Comparison of ENCODE assay signal across 15 mouse cellular contexts in genomic region chr10:61834288-61834687, GRCm38 (mm10). TPM values are rescaled to one million over a fixed set of nuclear protein-coding genes. Genes with fewer than 3 reads are reported as not detected.
"Had no signal": no experiment of that assay in that cellular context is flagged by ENCODE, and none has a peak within 500 bp of the region (broad histone marks: within the 10 kb centered on the region; RNA-seq: fewer than 3 reads in every experiment).

No protein-coding gene starts in this region.

- H3K27me3 ChIP-seq: lung, embryonic 15.5 days; midbrain, embryonic 15.5 days; neural tube, embryonic 12.5 days; stomach, embryonic 15.5 days had no signal

- H3K4me3 ChIP-seq: lung, embryonic 15.5 days; megakaryocyte, embryonic 14.5 days; midbrain, embryonic 13.5 days; midbrain, embryonic 15.5 days; neural tube, embryonic 12.5 days; stomach, embryonic 15.5 days had no signal

- H3K4me1 ChIP-seq: megakaryocyte, embryonic 14.5 days; neural tube, embryonic 12.5 days had no signal

- H3K36me3 ChIP-seq: lung, embryonic 15.5 days; midbrain, embryonic 13.5 days; midbrain, embryonic 15.5 days; neural tube, embryonic 12.5 days; stomach, embryonic 15.5 days had no signal

- H3K9me3 ChIP-seq: lung, embryonic 15.5 days; midbrain, embryonic 13.5 days; midbrain, embryonic 15.5 days; neural tube, embryonic 12.5 days; stomach, embryonic 15.5 days had no signal

- DNase-seq: lung, adult 2 months; lung, postnatal 14 days; lung, postnatal 36 days; right cerebral cortex, postnatal 14 days; thymus, adult 2 months; thymus, postnatal 25 days; thymus, postnatal 4 days had no signal

RNA-seq across cellular contexts. Expression of gene H2afy2, which starts 50.3 kb away (rescaled TPM):
- total RNA-seq: monocyte, adult 5-6 weeks; neutrophil, adult 5-6 weeks had no signal
